Comparison of ENCODE assay signal across 14 mouse cellular contexts in genomic region chr2:34553580-34554231, GRCm38 (mm10).
A peak's percentile ranks its signal among the peaks of the same experiment; 100 is the strongest.
DNase-seq lines count a peak whose midpoint lies in the region; ATAC-seq and TF ChIP-seq lines count a peak whose summit lies in the region.
"Had no signal": no experiment of that assay in that cellular context is flagged by ENCODE, and none has a peak within 500 bp of the region (broad histone marks: within the 10 kb centered on the region; RNA-seq: fewer than 3 reads in every experiment).

No protein-coding gene starts in this region.

- H3K36me3 ChIP-seq in intestine, embryonic 14.5 days (ENCODE audit: control insufficient read depth, insufficient read depth, low read length), result no peaks in the 10 kb centered on the region
- peaks cover 5% of the 10 kb centered on the region; the same call in 1 of the 2 replicates for H3K36me3 ChIP-seq in intestine, postnatal 0 days (ENCODE audit: control insufficient read depth, insufficient read depth)
- H3K36me3 ChIP-seq in heart, postnatal 0 days (replicated peaks; ENCODE audit: control insufficient read depth, insufficient read depth, low read length), result no peaks in the 10 kb centered on the region
- no peaks in the 10 kb centered on the region for H3K36me3 ChIP-seq in liver, embryonic 14.5 days (replicated peaks; ENCODE audit: control insufficient read depth, insufficient read depth, low read depth)
- H3K36me3 ChIP-seq in hindbrain, embryonic 11.5 days (ENCODE audit: control insufficient read depth, insufficient read depth, low read length), result no peaks in the 10 kb centered on the region
- H3K36me3 ChIP-seq: midbrain, embryonic 15.5 days had no signal

- H3K9ac ChIP-seq in intestine, embryonic 14.5 days (ENCODE audit: low read length), result no peak overlapping the region
- H3K9ac ChIP-seq in intestine, postnatal 0 days (ENCODE audit: low read depth, low read length), result no peak overlapping the region
- no peak overlapping the region for H3K9ac ChIP-seq in heart, postnatal 0 days (replicated peaks; ENCODE audit: low read depth, low read length)
- no peak overlapping the region for H3K9ac ChIP-seq in liver, embryonic 14.5 days (replicated peaks)
- no peak overlapping the region for H3K9ac ChIP-seq in hindbrain, embryonic 11.5 days (ENCODE audit: low read depth, low read length)
- H3K9ac ChIP-seq: forebrain, postnatal 0 days; midbrain, embryonic 15.5 days had no signal

- WGBS in intestine, embryonic 14.5 days, result 51% methylated on average over 6 of the region's 6 CpGs
- 48% methylated on average over 6 of the region's 6 CpGs for WGBS in intestine, postnatal 0 days
- WGBS in heart, postnatal 0 days, result 62% methylated on average over 6 of the region's 6 CpGs
- WGBS in liver, embryonic 14.5 days (ENCODE audit: insufficient replicate concordance), result 25% methylated on average over 6 of the region's 6 CpGs
- WGBS in hindbrain, embryonic 11.5 days, result 87% methylated on average over 6 of the region's 6 CpGs

- no peak overlapping the region for H3K4me2 ChIP-seq in intestine, embryonic 14.5 days (ENCODE audit: low read length)
- H3K4me2 ChIP-seq in intestine, postnatal 0 days (replicated peaks; ENCODE audit: low read depth), result no peak overlapping the region
- H3K4me2 ChIP-seq in heart, postnatal 0 days (ENCODE audit: low read depth, low read length), result no peak overlapping the region
- H3K4me2 ChIP-seq in liver, embryonic 14.5 days (ENCODE audit: low read depth), result no peak overlapping the region
- no peak overlapping the region for H3K4me2 ChIP-seq in hindbrain, embryonic 11.5 days (replicated peaks; ENCODE audit: low read depth, low read length)
- H3K4me2 ChIP-seq: midbrain, embryonic 15.5 days had no signal

- TF ChIP-seq CTCF in intestine, postnatal 0 days (IDR thresholded peaks at IDR 0.05; ENCODE audit: low read depth), result no peak
- TF ChIP-seq CTCF in heart, postnatal 0 days (IDR thresholded peaks at IDR 0.05; ENCODE audit: low read depth), result no peak
- TF ChIP-seq CTCF in liver, embryonic 14.5 days (IDR thresholded peaks at IDR 0.05; ENCODE audit: low read depth), result no peak

- TF ChIP-seq EP300 in heart, postnatal 0 days (IDR thresholded peaks at IDR 0.05; ENCODE audit: low read depth), result no peak
- TF ChIP-seq EP300 in liver, embryonic 14.5 days (IDR thresholded peaks at IDR 0.05; ENCODE audit: low read depth), result 0 out of 2 replicates have a peak, but pooled peaks have one; percentile 14

- H3K4me3 ChIP-seq in intestine, embryonic 14.5 days (ENCODE audit: low read depth, low read length), result no peak overlapping the region
- H3K4me3 ChIP-seq in intestine, postnatal 0 days (ENCODE audit: low read depth, low read length), result no peak overlapping the region
- no peak overlapping the region for H3K4me3 ChIP-seq in heart, postnatal 0 days (ENCODE audit: low read depth, low read length)
- H3K4me3 ChIP-seq in liver, embryonic 14.5 days (ENCODE audit: insufficient read depth in 1 of 2, low read depth in 2 of 2, low read length in 2 of 2), result no peak overlapping the region
- no peak overlapping the region for H3K4me3 ChIP-seq in hindbrain, embryonic 11.5 days (ENCODE audit: low read depth, low read length)
- H3K4me3 ChIP-seq: midbrain, embryonic 15.5 days had no signal

- no peak for ATAC-seq in intestine, embryonic 14.5 days (replicated peaks; ENCODE audit: low FRiP score, low TSS enrichment, low read depth)
- no peak for ATAC-seq in intestine, postnatal 0 days
- ATAC-seq in heart, postnatal 0 days (ENCODE audit: insufficient read depth, low read depth), result peak; percentile 11; the same call in 1 of the 2 replicates
- ATAC-seq in liver, embryonic 14.5 days (ENCODE audit: insufficient read depth), result peak; percentile 31; the same call in 1 of the 2 replicates
- ATAC-seq in hindbrain, embryonic 11.5 days (ENCODE audit: low FRiP score), result no peak
- ATAC-seq: forebrain, postnatal 0 days; midbrain, embryonic 15.5 days had no signal

- DNase-seq in intestine, embryonic 14.5 days (ENCODE audit: low spot score), result no peak
- DNase-seq in MEL-GATA-1-ER (ENCODE audit: extremely low read depth, low read depth), result peak; percentile 59
- DNase-seq in heart, postnatal 0 days (ENCODE audit: low spot score), result no peak
- DNase-seq in liver, embryonic 14.5 days (ENCODE audit: low read depth in 3 of 3, low spot score in 3 of 3), result no peak
- DNase-seq in hindbrain, embryonic 11.5 days (ENCODE audit: low spot score), result no peak
- no peak for DNase-seq in left cerebral cortex, postnatal 4 days
- DNase-seq in right cerebral cortex, adult 18-20 months, result no peak
- DNase-seq: adrenal gland, postnatal 36 days; B cell, adult 2 months; cerebellum, adult 8-10 months; forebrain, postnatal 0 days; thymus, postnatal 25 days had no signal

- no peaks in the 10 kb centered on the region for H3K9me3 ChIP-seq in intestine, embryonic 14.5 days (ENCODE audit: control insufficient read depth, low read length)
- no peaks in the 10 kb centered on the region for H3K9me3 ChIP-seq in intestine, postnatal 0 days (ENCODE audit: control insufficient read depth)
- H3K9me3 ChIP-seq in heart, postnatal 0 days (replicated peaks; ENCODE audit: control insufficient read depth, low read length), result no peaks in the 10 kb centered on the region
- H3K9me3 ChIP-seq in liver, embryonic 14.5 days (ENCODE audit: control insufficient read depth, low read length), result no peaks in the 10 kb centered on the region
- no peaks in the 10 kb centered on the region for H3K9me3 ChIP-seq in hindbrain, embryonic 11.5 days (ENCODE audit: control insufficient read depth, low read length)
- H3K9me3 ChIP-seq: midbrain, embryonic 15.5 days had no signal

- intact Hi-C loops in left cerebral cortex, postnatal 4 days (cut with DNase I), result no loop called here

- peaks cover 26% of the 10 kb centered on the region; the same call in 1 of the 2 replicates for H3K4me1 ChIP-seq in intestine, embryonic 14.5 days (replicated peaks; ENCODE audit: control insufficient read depth, insufficient read depth, low read length)
- peaks cover 16% of the 10 kb centered on the region; the same call in 1 of the 2 replicates for H3K4me1 ChIP-seq in intestine, postnatal 0 days (replicated peaks; ENCODE audit: control insufficient read depth, insufficient read depth, low read length)
- peaks cover 18% of the 10 kb centered on the region; the same call in 1 of the 2 replicates for H3K4me1 ChIP-seq in heart, postnatal 0 days (ENCODE audit: control insufficient read depth, insufficient read depth)
- peaks cover 2 to 9% of the 10 kb centered on the region in 2 experiments; a peak in 1 of 4 replicates for H3K4me1 ChIP-seq in liver, embryonic 14.5 days (replicated peaks; ENCODE audit: control insufficient read depth in 2 of 2, insufficient read depth in 2 of 2, low read length in 1 of 2)
- no peaks in the 10 kb centered on the region; the same call in 1 of the 2 replicates for H3K4me1 ChIP-seq in hindbrain, embryonic 11.5 days (replicated peaks; ENCODE audit: control insufficient read depth, insufficient read depth, low read length)

- no peaks in the 10 kb centered on the region for H3K27me3 ChIP-seq in intestine, embryonic 14.5 days (replicated peaks; ENCODE audit: control insufficient read depth, insufficient read depth, low read length)
- H3K27me3 ChIP-seq in intestine, postnatal 0 days (replicated peaks; ENCODE audit: control insufficient read depth, insufficient read depth, low read length), result no peaks in the 10 kb centered on the region
- H3K27me3 ChIP-seq in heart, postnatal 0 days (ENCODE audit: control insufficient read depth, insufficient read depth, low read length), result no peaks in the 10 kb centered on the region
- H3K27me3 ChIP-seq in liver, embryonic 14.5 days (ENCODE audit: control insufficient read depth, insufficient read depth, low read length), result no peaks in the 10 kb centered on the region
- H3K27me3 ChIP-seq in hindbrain, embryonic 11.5 days (ENCODE audit: control insufficient read depth, insufficient read depth, low read length), result no peaks in the 10 kb centered on the region
- H3K27me3 ChIP-seq: midbrain, embryonic 15.5 days had no signal

- peak overlapping the region; percentile 60 for H3K27ac ChIP-seq in intestine, embryonic 14.5 days (ENCODE audit: low read depth)
- H3K27ac ChIP-seq in intestine, postnatal 0 days (ENCODE audit: low read depth, low read length), result no peak overlapping the region
- peak overlapping the region; percentile 6; the same call in 1 of the 2 replicates for H3K27ac ChIP-seq in heart, postnatal 0 days (ENCODE audit: low read depth)
- no peak overlapping the region for H3K27ac ChIP-seq in liver, embryonic 14.5 days
- H3K27ac ChIP-seq in hindbrain, embryonic 11.5 days (ENCODE audit: low read depth, low read length), result no peak overlapping the region
- H3K27ac ChIP-seq: midbrain, embryonic 15.5 days had no signal

Comparison
In these comparisons a context has a peak if more than half of its experiments do, and no peak if none do; other contexts are left out.
1. H3K27ac ChIP-seq: peak in intestine, embryonic 14.5 days (single experiment) and heart, postnatal 0 days (single experiment); none in intestine, postnatal 0 days (single experiment), liver, embryonic 14.5 days (single experiment) and hindbrain, embryonic 11.5 days (single experiment).
2. ATAC-seq: peak in heart, postnatal 0 days (single experiment) and liver, embryonic 14.5 days (single experiment); none in intestine, embryonic 14.5 days (single experiment), intestine, postnatal 0 days (single experiment) and hindbrain, embryonic 11.5 days (single experiment).